ENCODE assay signal across 24 mouse cellular contexts in genomic region chr7:83104426-83104825, GRCm38 (mm10).
A peak's percentile ranks its signal among the peaks of the same experiment; 100 is the strongest.
DNase-seq lines count a peak whose midpoint lies in the region; ATAC-seq and TF ChIP-seq lines count a peak whose summit lies in the region.
"Had no signal": no experiment of that assay in that cellular context is flagged by ENCODE, and none has a peak within 500 bp of the region (broad histone marks: within the 10 kb centered on the region; RNA-seq: fewer than 3 reads in every experiment).

No protein-coding gene starts in this region.

- peak; percentile 22 for DNase-seq in hindbrain, postnatal 0 days (ENCODE audit: low spot score)
- DNase-seq in hindbrain, embryonic 11.5 days (ENCODE audit: low spot score): no peak
- DNase-seq in kidney, postnatal 0 days (ENCODE audit: low spot score): peak; percentile 59
- no peak for DNase-seq in kidney, postnatal 36 days
- peak; percentile 44 for DNase-seq in midbrain, postnatal 0 days (ENCODE audit: low spot score)
- DNase-seq: adrenal gland, adult 2 months; adrenal gland, postnatal 14 days; cerebellum, adult 11 months; cerebellum, adult 2 months; cerebellum, adult 9-11 months; cerebellum, postnatal 25 days; forebrain, postnatal 0 days; gastrocnemius, adult 2 months; gastrocnemius, postnatal 14 days; heart, adult 18-20 months; heart, postnatal 14 days; heart, postnatal 4 days had no signal

- no peaks in the 10 kb centered on the region for H3K4me1 ChIP-seq in hindbrain, postnatal 0 days (ENCODE audit: insufficient read depth, low read length)
- H3K4me1 ChIP-seq in hindbrain, embryonic 11.5 days (replicated peaks; ENCODE audit: control insufficient read depth, insufficient read depth, low read length): no peaks in the 10 kb centered on the region
- no peaks in the 10 kb centered on the region for H3K4me1 ChIP-seq in kidney, postnatal 0 days (replicated peaks; ENCODE audit: insufficient read depth, low read length)
- H3K4me1 ChIP-seq in midbrain, postnatal 0 days (ENCODE audit: insufficient read depth, low read length): no peaks in the 10 kb centered on the region
- H3K4me1 ChIP-seq in midbrain, embryonic 15.5 days: no peaks in the 10 kb centered on the region
- H3K4me1 ChIP-seq: embryonic facial prominence, embryonic 13.5 days; heart, embryonic 13.5 days; hindbrain, embryonic 12.5 days; hindbrain, embryonic 15.5 days had no signal

- H3K36me3 ChIP-seq in hindbrain, postnatal 0 days (ENCODE audit: insufficient read depth, low read length): no peaks in the 10 kb centered on the region
- no peaks in the 10 kb centered on the region for H3K36me3 ChIP-seq in hindbrain, embryonic 11.5 days (ENCODE audit: control insufficient read depth, insufficient read depth, low read length)
- no peaks in the 10 kb centered on the region for H3K36me3 ChIP-seq in kidney, postnatal 0 days (ENCODE audit: insufficient read depth, low read length)
- no peaks in the 10 kb centered on the region for H3K36me3 ChIP-seq in midbrain, postnatal 0 days (ENCODE audit: insufficient read depth, low read length)
- H3K36me3 ChIP-seq in midbrain, embryonic 15.5 days (replicated peaks): no peaks in the 10 kb centered on the region
- H3K36me3 ChIP-seq: embryonic facial prominence, embryonic 13.5 days; heart, embryonic 13.5 days; hindbrain, embryonic 12.5 days; hindbrain, embryonic 15.5 days had no signal

- H3K9ac ChIP-seq in hindbrain, postnatal 0 days (replicated peaks; ENCODE audit: low read length): no peak overlapping the region
- no peak overlapping the region for H3K9ac ChIP-seq in hindbrain, embryonic 11.5 days (ENCODE audit: low read depth, low read length)
- H3K9ac ChIP-seq in kidney, postnatal 0 days (ENCODE audit: low read depth, low read length): no peak overlapping the region
- no peak overlapping the region for H3K9ac ChIP-seq in midbrain, postnatal 0 days (replicated peaks; ENCODE audit: low read length, poor library complexity, severe bottlenecking)
- no peak overlapping the region for H3K9ac ChIP-seq in midbrain, embryonic 15.5 days
- H3K9ac ChIP-seq: embryonic facial prominence, embryonic 13.5 days; forebrain, postnatal 0 days; heart, embryonic 13.5 days; hindbrain, embryonic 12.5 days; hindbrain, embryonic 15.5 days had no signal

- no peak for ATAC-seq in hindbrain, postnatal 0 days
- ATAC-seq in hindbrain, embryonic 11.5 days (ENCODE audit: low FRiP score): no peak
- no peak for ATAC-seq in kidney, postnatal 0 days (replicated peaks; ENCODE audit: low FRiP score, low read depth)
- no peak for ATAC-seq in midbrain, postnatal 0 days (ENCODE audit: low FRiP score)
- no peak for ATAC-seq in midbrain, embryonic 15.5 days (replicated peaks)
- ATAC-seq: CD4-positive, CD25-positive, alpha-beta regulatory T cell, adult 4 months; forebrain, embryonic 14.5 days; forebrain, postnatal 0 days had no signal

- no peak overlapping the region for H3K4me2 ChIP-seq in hindbrain, postnatal 0 days (ENCODE audit: low read depth, low read length)
- H3K4me2 ChIP-seq in hindbrain, embryonic 11.5 days (replicated peaks; ENCODE audit: low read depth, low read length): no peak overlapping the region
- no peak overlapping the region for H3K4me2 ChIP-seq in kidney, postnatal 0 days (ENCODE audit: low read length)
- H3K4me2 ChIP-seq in midbrain, postnatal 0 days (ENCODE audit: low read depth, low read length, poor library complexity, severe bottlenecking): no peak overlapping the region
- H3K4me2 ChIP-seq in midbrain, embryonic 15.5 days: no peak overlapping the region
- H3K4me2 ChIP-seq: embryonic facial prominence, embryonic 13.5 days; heart, embryonic 13.5 days; hindbrain, embryonic 12.5 days; hindbrain, embryonic 15.5 days had no signal

- H3K9me3 ChIP-seq in hindbrain, postnatal 0 days (ENCODE audit: low read length): no peaks in the 10 kb centered on the region
- H3K9me3 ChIP-seq in hindbrain, embryonic 11.5 days (ENCODE audit: control insufficient read depth, low read length): no peaks in the 10 kb centered on the region
- no peaks in the 10 kb centered on the region for H3K9me3 ChIP-seq in kidney, postnatal 0 days (replicated peaks; ENCODE audit: low read length)
- H3K9me3 ChIP-seq in midbrain, postnatal 0 days (ENCODE audit: low read length): no peaks in the 10 kb centered on the region
- no peaks in the 10 kb centered on the region for H3K9me3 ChIP-seq in midbrain, embryonic 15.5 days
- H3K9me3 ChIP-seq: embryonic facial prominence, embryonic 13.5 days; heart, embryonic 13.5 days; hindbrain, embryonic 12.5 days; hindbrain, embryonic 15.5 days had no signal

- TF ChIP-seq CTCF in hindbrain, postnatal 0 days (IDR thresholded peaks at IDR 0.05; ENCODE audit: low read depth): no peak
- TF ChIP-seq CTCF in kidney, postnatal 0 days (IDR thresholded peaks at IDR 0.05; ENCODE audit: low read depth): no peak
- no peak for TF ChIP-seq CTCF in midbrain, postnatal 0 days (IDR thresholded peaks at IDR 0.05)

- H3K4me3 ChIP-seq in hindbrain, postnatal 0 days (ENCODE audit: low read length): no peak overlapping the region
- H3K4me3 ChIP-seq in hindbrain, embryonic 11.5 days (ENCODE audit: low read depth, low read length): no peak overlapping the region
- no peak overlapping the region for H3K4me3 ChIP-seq in kidney, postnatal 0 days (replicated peaks; ENCODE audit: low read depth, low read length)
- no peak overlapping the region for H3K4me3 ChIP-seq in midbrain, postnatal 0 days (ENCODE audit: low read depth, low read length)
- H3K4me3 ChIP-seq in midbrain, embryonic 15.5 days: no peak overlapping the region
- H3K4me3 ChIP-seq: embryonic facial prominence, embryonic 13.5 days; gastrocnemius, adult 2 months; heart, embryonic 13.5 days; hindbrain, embryonic 12.5 days; hindbrain, embryonic 15.5 days had no signal

- no peaks in the 10 kb centered on the region for H3K27me3 ChIP-seq in hindbrain, postnatal 0 days (ENCODE audit: insufficient read depth, low read length)
- no peaks in the 10 kb centered on the region for H3K27me3 ChIP-seq in hindbrain, embryonic 11.5 days (ENCODE audit: control insufficient read depth, insufficient read depth, low read length)
- no peaks in the 10 kb centered on the region for H3K27me3 ChIP-seq in kidney, postnatal 0 days (ENCODE audit: insufficient read depth, low read length)
- no peaks in the 10 kb centered on the region for H3K27me3 ChIP-seq in midbrain, postnatal 0 days (ENCODE audit: insufficient read depth, low read length)
- no peaks in the 10 kb centered on the region for H3K27me3 ChIP-seq in midbrain, embryonic 15.5 days (replicated peaks)
- H3K27me3 ChIP-seq: embryonic facial prominence, embryonic 13.5 days; heart, embryonic 13.5 days; hindbrain, embryonic 12.5 days; hindbrain, embryonic 15.5 days had no signal

- no peak overlapping the region for H3K27ac ChIP-seq in hindbrain, postnatal 0 days
- no peak overlapping the region for H3K27ac ChIP-seq in hindbrain, embryonic 11.5 days (ENCODE audit: low read depth, low read length)
- no peak overlapping the region for H3K27ac ChIP-seq in kidney, postnatal 0 days
- no peak overlapping the region for H3K27ac ChIP-seq in midbrain, postnatal 0 days (ENCODE audit: low read depth, low read length)
- H3K27ac ChIP-seq in midbrain, embryonic 15.5 days: no peak overlapping the region
- H3K27ac ChIP-seq: embryonic facial prominence, embryonic 13.5 days; gastrocnemius, adult 2 months; heart, embryonic 13.5 days; hindbrain, embryonic 12.5 days; hindbrain, embryonic 15.5 days had no signal

- 53% methylated on average over 1 of the region's 1 CpGs for WGBS in hindbrain, postnatal 0 days
- WGBS in hindbrain, embryonic 11.5 days: 87% methylated on average over 1 of the region's 1 CpGs
- 53% methylated on average over 1 of the region's 1 CpGs for WGBS in kidney, postnatal 0 days
- 70% methylated on average over 1 of the region's 1 CpGs for WGBS in midbrain, postnatal 0 days
- WGBS in midbrain, embryonic 15.5 days: 86% methylated on average over 1 of the region's 1 CpGs

Comparison
In these comparisons a context has a peak if more than half of its experiments do, and no peak if none do; other contexts are left out.
1. DNase-seq: peak in hindbrain, postnatal 0 days (single experiment), kidney, postnatal 0 days (single experiment) and midbrain, postnatal 0 days (single experiment); none in hindbrain, embryonic 11.5 days (single experiment) and kidney, postnatal 36 days (0 of 2).